8 mouse cellular contexts compared by ENCODE assay signal in genomic region chr16:56074565-56074964, GRCm38 (mm10). TPM values are rescaled to one million over a fixed set of nuclear protein-coding genes. Genes with fewer than 3 reads are reported as not detected.
DNase-seq lines count a peak whose midpoint lies in the region; ATAC-seq and TF ChIP-seq lines count a peak whose summit lies in the region.

No protein-coding gene starts in this region.

- H3K4me1 ChIP-seq in kidney, embryonic 16.5 days (ENCODE audit: insufficient read depth, low read length), result peaks cover 7% of the 10 kb centered on the region; the same call in 1 of the 2 replicates
- H3K4me1 ChIP-seq in kidney, adult 2 months (ENCODE audit: control insufficient read depth, insufficient read depth, low read length), result no peaks in the 10 kb centered on the region
- peaks cover 12% of the 10 kb centered on the region for H3K4me1 ChIP-seq in hindbrain, embryonic 14.5 days (replicated peaks; ENCODE audit: control insufficient read depth, insufficient read depth, low read length)

- no peaks in the 10 kb centered on the region for H3K9me3 ChIP-seq in kidney, embryonic 16.5 days (ENCODE audit: low read length)
- no peaks in the 10 kb centered on the region for H3K9me3 ChIP-seq in hindbrain, embryonic 14.5 days (ENCODE audit: control insufficient read depth, low read length)

- no peak for TF ChIP-seq POLR2A in kidney, adult 2 months (IDR thresholded peaks at IDR 0.05; ENCODE audit: low read depth, low read length)

- no peak overlapping the region for H3K4me3 ChIP-seq in kidney, embryonic 16.5 days (ENCODE audit: low read length)
- no peak overlapping the region for H3K4me3 ChIP-seq in kidney, adult 2 months (ENCODE audit: insufficient read depth, low read depth, low read length)
- no peak overlapping the region for H3K4me3 ChIP-seq in hindbrain, embryonic 14.5 days (replicated peaks; ENCODE audit: low read length)

- WGBS in kidney, embryonic 16.5 days, result 73% methylated on average over 5 of the region's 5 CpGs
- 74% methylated on average over 5 of the region's 5 CpGs for WGBS in kidney, adult 2 months
- WGBS in hindbrain, embryonic 14.5 days, result 84% methylated on average over 5 of the region's 5 CpGs

- no peaks in the 10 kb centered on the region; the same call in 1 of the 2 replicates for H3K36me3 ChIP-seq in kidney, embryonic 16.5 days (ENCODE audit: insufficient read depth, low read length)
- H3K36me3 ChIP-seq in kidney, adult 2 months (ENCODE audit: control insufficient read depth, insufficient read depth, low read length), result no peaks in the 10 kb centered on the region; the same call in 1 of the 2 replicates
- H3K36me3 ChIP-seq in hindbrain, embryonic 14.5 days (replicated peaks; ENCODE audit: control insufficient read depth, insufficient read depth), result no peaks in the 10 kb centered on the region

- no peak for TF ChIP-seq CTCF in kidney, adult 2 months (conservative IDR thresholded peaks at IDR 0.05; ENCODE audit: insufficient read depth, insufficient read length, low read depth, low read length)

- peak; percentile 29; the same call in 1 of the 2 replicates for ATAC-seq in kidney, embryonic 16.5 days (ENCODE audit: low FRiP score, low TSS enrichment)
- ATAC-seq in hindbrain, embryonic 14.5 days (ENCODE audit: low FRiP score), result no peak

- H3K9ac ChIP-seq in kidney, embryonic 16.5 days (replicated peaks; ENCODE audit: low read length), result no peak overlapping the region
- H3K9ac ChIP-seq in hindbrain, embryonic 14.5 days, result peak overlapping the region; percentile 84; the same call in 1 of the 2 replicates

- H3K27ac ChIP-seq in kidney, embryonic 16.5 days (ENCODE audit: low read length), result no peak overlapping the region
- H3K27ac ChIP-seq in kidney, adult 2 months (ENCODE audit: insufficient read depth, low read depth, low read length), result no peak overlapping the region
- H3K27ac ChIP-seq in hindbrain, embryonic 14.5 days, result 0 out of 2 replicates have a peak overlapping the region, but pooled peaks have one; percentile 94

- no peak overlapping the region for H3K4me2 ChIP-seq in kidney, embryonic 16.5 days (replicated peaks; ENCODE audit: low read depth, low read length)
- H3K4me2 ChIP-seq in hindbrain, embryonic 14.5 days (replicated peaks), result peak overlapping the region; percentile 72

- no peaks in the 10 kb centered on the region for H3K27me3 ChIP-seq in kidney, embryonic 16.5 days (ENCODE audit: insufficient read depth, low read length)
- no peaks in the 10 kb centered on the region for H3K27me3 ChIP-seq in kidney, adult 2 months (replicated peaks; ENCODE audit: control insufficient read depth, insufficient read depth, low read length)
- no peaks in the 10 kb centered on the region for H3K27me3 ChIP-seq in hindbrain, embryonic 14.5 days (ENCODE audit: control insufficient read depth, insufficient read depth, low read length)

- intact Hi-C loops in gastrocnemius, postnatal 14 days (cut with DNase I; ENCODE audit: low total_unique reads), result no loop called here

- no peak for DNase-seq in kidney, adult 2 months
- DNase-seq in cerebellum, adult 9-11 months, result peak; percentile 50
- DNase-seq in hindbrain, embryonic 14.5 days (ENCODE audit: low spot score), result no peak
- DNase-seq in naive thymus-derived CD4-positive, alpha-beta T cell, adult 2 months (ENCODE audit: low read depth), result peak; percentile 17
- DNase-seq in frontal cortex, postnatal 14 days (ENCODE audit: low spot score in 2 of 2), result no peak
- DNase-seq in gastrocnemius, postnatal 14 days, result no peak
- no peak for DNase-seq in layer of hippocampus, postnatal 14 days (ENCODE audit: low spot score in 2 of 2)

RNA-seq across cellular contexts. Expression of gene Senp7, which starts 26.4 kb away (rescaled TPM):
- polyA plus RNA-seq in kidney, embryonic 16.5 days (2015; fragmentation: Nextera tagmentation; extraction: Ambion mirVana), result 24.6 and 27.2 TPM in 2 replicates
- polyA plus RNA-seq in kidney, adult 2 months (2012; rRNA removed), result 2.9 and 3.1 TPM in 2 replicates
- polyA plus RNA-seq in hindbrain, embryonic 14.5 days (2014; fragmentation: Nextera tagmentation; extraction: Ambion mirVana), result 49.1 and 54.7 TPM in 2 replicates
- 10 to 100 TPM; 13.5 to 13.7 TPM for total RNA-seq in gastrocnemius, postnatal 14 days (2021)
- 10 to 100 TPM; 45.1 to 48.2 TPM for total RNA-seq in layer of hippocampus, postnatal 14 days (2021)

RNA-seq across cellular contexts. Expression of gene Trmt10c, which starts 36.9 kb away (rescaled TPM):
- 27.8 and 28.6 TPM in 2 replicates for polyA plus RNA-seq in kidney, embryonic 16.5 days (2015; fragmentation: Nextera tagmentation; extraction: Ambion mirVana)
- polyA plus RNA-seq in kidney, adult 2 months (2012; rRNA removed), result 2.9 and 3.3 TPM in 2 replicates
- polyA plus RNA-seq in hindbrain, embryonic 14.5 days (2014; fragmentation: Nextera tagmentation; extraction: Ambion mirVana), result 20.9 and 21.8 TPM in 2 replicates
- total RNA-seq in gastrocnemius, postnatal 14 days (2021), result 1 to 10 TPM; 8.8 to 9.4 TPM
- total RNA-seq in layer of hippocampus, postnatal 14 days (2021), result 10 to 100 TPM in 1 of 2 experiments, 1 to 10 TPM in 1; 8.1 to 10.2 TPM

RNA-seq across cellular contexts. Expression of gene Pcnp, which starts 45.0 kb away (rescaled TPM):
- polyA plus RNA-seq in kidney, embryonic 16.5 days (2015; fragmentation: Nextera tagmentation; extraction: Ambion mirVana), result 210 and 217 TPM in 2 replicates
- 16.3 and 24.6 TPM in 2 replicates for polyA plus RNA-seq in kidney, adult 2 months (2012; rRNA removed)
- 214 and 224 TPM in 2 replicates for polyA plus RNA-seq in hindbrain, embryonic 14.5 days (2014; fragmentation: Nextera tagmentation; extraction: Ambion mirVana)
- total RNA-seq in gastrocnemius, postnatal 14 days (2021), result 10 to 100 TPM; 41.6 to 42.7 TPM
- total RNA-seq in layer of hippocampus, postnatal 14 days (2021), result 100 to 1,000 TPM; 129 to 135 TPM

Comparison
In these comparisons a context has a peak if more than half of its experiments do, and no peak if none do; other contexts are left out.
1. DNase-seq: peak in cerebellum, adult 9-11 months (single experiment) and naive thymus-derived CD4-positive, alpha-beta T cell, adult 2 months (single experiment); none in kidney, adult 2 months (single experiment), hindbrain, embryonic 14.5 days (single experiment), frontal cortex, postnatal 14 days (0 of 2), gastrocnemius, postnatal 14 days (single experiment) and layer of hippocampus, postnatal 14 days (0 of 2).